In the genomic region with DNA sequence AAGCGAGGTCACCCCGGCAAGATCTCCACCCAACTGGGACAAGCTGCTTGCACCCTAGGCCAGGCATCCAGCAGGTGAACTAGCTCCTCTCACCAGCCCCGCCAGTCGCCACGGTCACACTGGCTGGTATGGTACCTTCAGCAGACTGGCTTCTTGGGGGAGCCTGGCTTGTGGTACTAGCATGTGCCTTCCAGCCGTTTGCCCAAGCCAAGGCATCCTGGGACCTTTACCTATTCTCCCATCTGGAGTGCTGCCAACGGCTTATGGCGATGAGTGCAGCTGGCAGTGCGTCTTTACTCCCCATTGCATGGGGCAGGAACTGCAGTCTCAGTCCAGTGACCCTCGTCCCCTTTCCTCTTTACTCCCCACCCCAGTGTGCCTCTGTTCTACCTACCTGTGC, we compare ENCODE assay signal across 22 mouse cellular contexts.
DNase-seq lines count a peak whose midpoint lies in the region; ATAC-seq and TF ChIP-seq lines count a peak whose summit lies in the region.
"Had no signal": no experiment of that assay in that cellular context is flagged by ENCODE, and none has a peak within 500 bp of the region (broad histone marks: within the 10 kb centered on the region; RNA-seq: fewer than 3 reads in every experiment).

No protein-coding gene starts in this region.

- no peak for TF ChIP-seq POLR2A in myocyte (IDR thresholded peaks at IDR 0.05; ENCODE audit: insufficient read length, low read depth)

- H3K9me3 ChIP-seq in heart, embryonic 15.5 days (replicated peaks), result no peaks in the 10 kb centered on the region
- H3K9me3 ChIP-seq: embryonic facial prominence, embryonic 10.5 days; forebrain, embryonic 13.5 days; hindbrain, embryonic 13.5 days; liver, embryonic 15.5 days; neural tube, embryonic 13.5 days had no signal

- intact Hi-C loops in heart, postnatal 10 days (cut with DNase I), result no loop called here
- intact Hi-C loops in gastrocnemius, adult 2 months (cut with DNase I), result no loop called here

- H3K4me3 ChIP-seq in heart, embryonic 15.5 days, result no peak overlapping the region
- no peak overlapping the region for H3K4me3 ChIP-seq in layer of hippocampus, adult 2 months
- no peak overlapping the region for H3K4me3 ChIP-seq in myocyte
- no peak overlapping the region for H3K4me3 ChIP-seq in gastrocnemius, adult 2 months
- H3K4me3 ChIP-seq: embryonic facial prominence, embryonic 10.5 days; forebrain, embryonic 13.5 days; hindbrain, embryonic 13.5 days; liver, embryonic 15.5 days; megakaryocyte, embryonic 14.5 days; neural tube, embryonic 13.5 days had no signal

- no peak overlapping the region for H3K9ac ChIP-seq in heart, embryonic 15.5 days
- H3K9ac ChIP-seq: forebrain, embryonic 13.5 days; hindbrain, embryonic 13.5 days; liver, embryonic 15.5 days; neural tube, embryonic 13.5 days had no signal

- peaks cover 48% of the 10 kb centered on the region for H3K4me1 ChIP-seq in heart, embryonic 15.5 days (replicated peaks)

- ATAC-seq in heart, embryonic 15.5 days (replicated peaks; ENCODE audit: insufficient number of reproducible peaks, insufficient read depth, low FRiP score, low read depth), result no peak; the same call in 1 of the 2 replicates
- no peak for ATAC-seq in frontal cortex, adult (ENCODE audit: low TSS enrichment)
- ATAC-seq: forebrain, embryonic 13.5 days had no signal

- no peaks in the 10 kb centered on the region for H3K36me3 ChIP-seq in heart, embryonic 15.5 days
- H3K36me3 ChIP-seq in myocyte (ENCODE audit: control insufficient read depth, insufficient read depth), result no peaks in the 10 kb centered on the region
- H3K36me3 ChIP-seq: embryonic facial prominence, embryonic 10.5 days; hindbrain, embryonic 13.5 days; liver, embryonic 15.5 days; neural tube, embryonic 13.5 days had no signal

- H3ac ChIP-seq in myocyte (ENCODE audit: control insufficient read depth, insufficient read length), result no peak overlapping the region

- H3K4me2 ChIP-seq in heart, embryonic 15.5 days, result no peak overlapping the region
- H3K4me2 ChIP-seq in myocyte (ENCODE audit: low read depth), result peak overlapping the region; percentile 13
- H3K4me2 ChIP-seq: forebrain, embryonic 13.5 days; hindbrain, embryonic 13.5 days; liver, embryonic 15.5 days; neural tube, embryonic 13.5 days had no signal

- whole genome bisulfite sequencing in heart, embryonic 15.5 days, result 60% methylated on average over 10 of the region's 10 CpGs

- H3K79me2 ChIP-seq in myocyte (ENCODE audit: control insufficient read depth, insufficient read depth), result no peaks in the 10 kb centered on the region

- no peak for TF ChIP-seq CTCF in layer of hippocampus, adult 2 months (conservative IDR thresholded peaks at IDR 0.05)
- TF ChIP-seq CTCF in gastrocnemius, adult 2 months (IDR thresholded peaks at IDR 0.05), result no peak

- H3K27me3 ChIP-seq in heart, embryonic 15.5 days, result no peaks in the 10 kb centered on the region
- H3K27me3 ChIP-seq in myocyte (ENCODE audit: control insufficient read depth, insufficient read depth, insufficient read length), result no peaks in the 10 kb centered on the region
- H3K27me3 ChIP-seq: CH12.LX; forebrain, embryonic 13.5 days; hindbrain, embryonic 13.5 days; liver, embryonic 15.5 days; megakaryocyte, embryonic 14.5 days; neural tube, embryonic 13.5 days had no signal

- no peak for DNase-seq in heart, postnatal 10 days
- DNase-seq in layer of hippocampus, adult 2 months (ENCODE audit: low spot score in 2 of 2), result no peak
- DNase-seq in layer of hippocampus, postnatal 10 days (ENCODE audit: low spot score in 2 of 2), result no peak
- peak; percentile 52 for DNase-seq in MN1 (ENCODE audit: low spot score)
- no peak for DNase-seq in gastrocnemius, adult 2 months
- DNase-seq: cerebellum, adult 11 months; cerebellum, postnatal 36 days; gastrocnemius, postnatal 36 days; kidney, adult 9 months; lung, postnatal 10 days; right cerebral cortex, postnatal 25 days; thymus, postnatal 4 days had no signal

- H3K27ac ChIP-seq in heart, embryonic 15.5 days, result 0 out of 2 replicates have a peak overlapping the region, but pooled peaks have one; percentile 16
- H3K27ac ChIP-seq in layer of hippocampus, adult 2 months, result peak overlapping the region; percentile 58; the same call in 1 of the 2 replicates
- no peak overlapping the region for H3K27ac ChIP-seq in gastrocnemius, adult 2 months
- H3K27ac ChIP-seq: embryonic facial prominence, embryonic 10.5 days; forebrain, embryonic 13.5 days; hindbrain, embryonic 13.5 days; liver, embryonic 15.5 days; neural tube, embryonic 13.5 days had no signal

TF ChIP-seq in myocyte, 11 proteins besides CTCF, POLR2A, EP300 and RAD21:
- TF ChIP-seq SRF (IDR thresholded peaks at IDR 0.05; ENCODE audit: control insufficient read depth, insufficient read length, low read depth) (no peak), MYOG (IDR thresholded peaks at IDR 0.05; ENCODE audit: control insufficient read depth in 1 of 3, insufficient read depth in 1 of 3, insufficient read length in 2 of 3, low read depth in 2 of 3) (peak in 1 of 3 experiments; percentile 4), POLR2AphosphoS2 (IDR thresholded peaks at IDR 0.05; ENCODE audit: insufficient read length, low read depth) (no peak)
